Mouse (Mus musculus): ENCODE measurements around the gene Npl. TPM values are rescaled to one million over a fixed set of nuclear protein-coding genes. Genes with fewer than 3 reads are reported as not detected.

Gene Npl
- polyA plus RNA-seq, 2 experiments, result 3.1 to 8.4 TPM

DNA sequence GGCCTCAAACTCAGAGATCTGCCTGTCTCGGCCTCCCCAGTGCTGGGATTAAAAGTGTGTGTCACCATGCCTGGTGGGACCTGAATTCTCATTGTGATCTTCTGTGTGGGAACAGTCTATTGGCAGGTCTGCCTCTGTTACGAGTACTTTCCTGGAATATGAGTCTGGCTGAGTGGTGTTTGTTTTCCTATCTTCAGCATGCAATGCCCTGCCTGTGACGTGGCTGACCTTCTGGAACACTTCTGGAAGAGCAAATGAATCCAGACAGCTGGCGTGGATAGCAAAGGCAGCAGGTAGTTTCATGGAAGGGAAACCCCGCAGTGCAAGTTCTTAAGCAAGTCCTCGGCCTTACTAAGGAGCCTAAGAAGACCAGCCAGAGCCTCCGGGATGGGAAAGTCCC lies 9.9 kb upstream of the Npl start:
- no peaks in the 10 kb centered on the region for H3K36me3 ChIP-seq (replicated peaks; ENCODE audit: control insufficient read depth, insufficient read depth, low read depth)
- H3K9ac ChIP-seq (replicated peaks), result no peak overlapping the region
- ATAC-seq (ENCODE audit: insufficient read depth) (no peak), DNase-seq (ENCODE audit: low read depth in 3 of 3, low spot score in 3 of 3) (no peak)
- whole genome bisulfite sequencing (ENCODE audit: insufficient replicate concordance), result 52% methylated on average over 7 of the region's 7 CpGs
- TF ChIP-seq CTCF (IDR thresholded peaks at IDR 0.05; ENCODE audit: low read depth) (no peak), EP300 (IDR thresholded peaks at IDR 0.05; ENCODE audit: low read depth) (no peak)
- no peaks in the 10 kb centered on the region for H3K4me1 ChIP-seq (replicated peaks; ENCODE audit: control insufficient read depth in 2 of 2, insufficient read depth in 2 of 2, low read length in 1 of 2)
- no peak overlapping the region for H3K4me2 ChIP-seq (ENCODE audit: low read depth)
- H3K27me3 ChIP-seq (ENCODE audit: control insufficient read depth, insufficient read depth, low read length), result no peaks in the 10 kb centered on the region
- H3K9me3 ChIP-seq (ENCODE audit: control insufficient read depth, low read length), result no peaks in the 10 kb centered on the region
- H3K4me3 ChIP-seq (ENCODE audit: insufficient read depth in 1 of 2, low read depth in 2 of 2, low read length in 2 of 2), result no peak overlapping the region
- H3K27ac ChIP-seq, result no peak overlapping the region

DNA sequence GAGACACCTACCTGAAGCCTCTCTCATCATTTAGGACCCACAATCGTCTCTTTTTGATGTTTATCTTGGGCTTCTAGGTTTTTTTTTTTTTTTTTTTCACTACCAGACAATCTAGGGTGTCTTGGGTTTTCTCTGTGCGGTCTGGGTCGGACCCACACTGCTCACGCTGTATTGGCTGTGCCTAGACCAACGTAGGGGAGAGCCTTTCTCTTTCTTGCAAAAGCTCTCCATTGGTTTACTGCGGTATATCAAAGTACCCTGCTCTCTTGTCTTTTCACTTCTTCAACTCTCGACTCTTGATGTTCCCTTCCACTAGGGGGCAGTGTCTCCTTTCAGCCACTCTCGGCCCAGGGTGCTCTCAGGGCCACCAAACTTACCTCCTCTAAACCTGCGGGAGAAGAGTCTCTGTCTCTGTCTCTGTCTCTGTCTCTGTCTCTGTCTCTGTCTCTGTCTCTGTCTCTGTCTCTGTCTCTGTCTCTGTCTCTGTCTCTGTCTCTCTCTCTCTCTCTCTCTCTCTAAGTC lies 9.3 kb upstream of the Npl start:
- Histone ChIP-seq H3K27ac (no peak overlapping the region), H3K27me3 (ENCODE audit: control insufficient read depth, insufficient read depth, low read length) (no peaks in the 10 kb centered on the region), H3K4me1 (replicated peaks; ENCODE audit: control insufficient read depth in 2 of 2, insufficient read depth in 2 of 2, low read length in 1 of 2) (no peaks in the 10 kb centered on the region), H3K4me2 (ENCODE audit: low read depth) (no peak overlapping the region), H3K4me3 (ENCODE audit: insufficient read depth in 1 of 2, low read depth in 2 of 2, low read length in 2 of 2) (no peak overlapping the region), H3K9ac (replicated peaks) (no peak overlapping the region), H3K36me3 (replicated peaks; ENCODE audit: control insufficient read depth, insufficient read depth, low read depth) (no peaks in the 10 kb centered on the region), H3K9me3 (ENCODE audit: control insufficient read depth, low read length) (no peaks in the 10 kb centered on the region)
- 13% methylated on average over 9 of the region's 9 CpGs for WGBS (ENCODE audit: insufficient replicate concordance)
- DNase-seq (ENCODE audit: low read depth in 3 of 3, low spot score in 3 of 3), result peak in 2 of 3 experiments; percentile 30 to 46
- ATAC-seq (ENCODE audit: insufficient read depth), result no peak
- TF ChIP-seq EP300 (IDR thresholded peaks at IDR 0.05; ENCODE audit: low read depth) (no peak), CTCF (IDR thresholded peaks at IDR 0.05; ENCODE audit: low read depth) (peak; percentile 82)

DNA sequence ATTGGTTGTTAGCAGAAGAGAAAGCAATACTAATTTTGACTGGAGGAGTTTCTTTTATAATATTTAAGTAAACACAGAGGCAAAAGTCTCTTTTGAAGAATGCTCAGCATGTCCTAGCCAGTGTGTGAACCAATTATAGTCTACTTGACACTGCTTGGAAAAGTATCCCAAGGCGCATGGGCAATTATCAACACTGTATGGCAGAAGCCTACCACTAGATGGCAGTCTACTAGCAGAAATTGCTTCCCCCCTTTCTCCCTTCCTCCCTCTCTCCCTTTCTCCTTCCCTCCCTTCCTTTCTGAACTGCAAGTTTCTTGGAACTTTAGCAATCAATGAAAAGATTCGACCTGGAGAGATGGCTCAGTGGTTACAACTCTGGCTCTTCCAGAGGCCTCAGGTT lies 7.1 kb upstream of the Npl start:
- 9% methylated on average over 2 of the region's 2 CpGs for WGBS (ENCODE audit: insufficient replicate concordance)

DNA sequence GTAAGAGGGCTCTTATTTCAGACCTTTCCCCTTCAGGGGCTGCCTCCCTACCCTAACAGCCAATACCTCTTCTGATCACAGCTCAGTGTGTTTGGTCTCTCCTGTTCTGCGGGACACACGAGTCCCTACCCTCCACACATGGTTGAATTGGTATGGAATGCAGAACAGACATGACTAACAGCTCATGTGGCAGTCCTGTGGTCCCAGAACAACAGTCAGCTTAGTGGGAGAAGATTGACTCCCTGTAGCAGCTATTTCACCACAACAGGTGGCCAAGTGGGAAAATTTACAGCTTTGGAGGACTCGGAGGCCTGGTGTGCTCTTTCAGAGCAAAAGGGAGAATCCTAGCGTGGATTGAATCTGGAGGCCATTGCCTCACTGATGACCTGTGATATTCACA lies 6.4 kb upstream of the Npl start:
- 67% methylated on average over 4 of the region's 4 CpGs for WGBS (ENCODE audit: insufficient replicate concordance)
- Histone ChIP-seq H3K4me2 (ENCODE audit: low read depth) (no peak overlapping the region), H3K9me3 (ENCODE audit: control insufficient read depth, low read length) (no peaks in the 10 kb centered on the region), H3K9ac (replicated peaks) (no peak overlapping the region), H3K27ac (no peak overlapping the region), H3K4me3 (ENCODE audit: insufficient read depth in 1 of 2, low read depth in 2 of 2, low read length in 2 of 2) (no peak overlapping the region), H3K27me3 (ENCODE audit: control insufficient read depth, insufficient read depth, low read length) (no peaks in the 10 kb centered on the region), H3K4me1 (replicated peaks; ENCODE audit: control insufficient read depth in 2 of 2, insufficient read depth in 2 of 2, low read length in 1 of 2) (no peaks in the 10 kb centered on the region), H3K36me3 (replicated peaks; ENCODE audit: control insufficient read depth, insufficient read depth, low read depth) (no peaks in the 10 kb centered on the region)
- no peak for ATAC-seq (ENCODE audit: insufficient read depth)
- no peak for TF ChIP-seq EP300 (IDR thresholded peaks at IDR 0.05; ENCODE audit: low read depth)
- no peak for TF ChIP-seq CTCF (IDR thresholded peaks at IDR 0.05; ENCODE audit: low read depth)
- no peak for DNase-seq (ENCODE audit: low read depth in 3 of 3, low spot score in 3 of 3)

More for the DNA sequence above, 7.1 kb upstream of the Npl start:
- Histone ChIP-seq H3K4me1 (replicated peaks; ENCODE audit: control insufficient read depth in 2 of 2, insufficient read depth in 2 of 2, low read length in 1 of 2) (no peaks in the 10 kb centered on the region), H3K9me3 (ENCODE audit: control insufficient read depth, low read length) (no peaks in the 10 kb centered on the region), H3K36me3 (replicated peaks; ENCODE audit: control insufficient read depth, insufficient read depth, low read depth) (no peaks in the 10 kb centered on the region), H3K27ac (no peak overlapping the region), H3K4me2 (ENCODE audit: low read depth) (no peak overlapping the region), H3K27me3 (ENCODE audit: control insufficient read depth, insufficient read depth, low read length) (no peaks in the 10 kb centered on the region), H3K4me3 (ENCODE audit: insufficient read depth in 1 of 2, low read depth in 2 of 2, low read length in 2 of 2) (no peak overlapping the region), H3K9ac (replicated peaks) (no peak overlapping the region)
- DNase-seq (ENCODE audit: low read depth in 3 of 3, low spot score in 3 of 3), result peak in 1 of 3 experiments; percentile 10
- no peak for TF ChIP-seq EP300 (IDR thresholded peaks at IDR 0.05; ENCODE audit: low read depth)
- peak; percentile 79 for TF ChIP-seq CTCF (IDR thresholded peaks at IDR 0.05; ENCODE audit: low read depth)
- ATAC-seq (ENCODE audit: insufficient read depth), result no peak

DNA sequence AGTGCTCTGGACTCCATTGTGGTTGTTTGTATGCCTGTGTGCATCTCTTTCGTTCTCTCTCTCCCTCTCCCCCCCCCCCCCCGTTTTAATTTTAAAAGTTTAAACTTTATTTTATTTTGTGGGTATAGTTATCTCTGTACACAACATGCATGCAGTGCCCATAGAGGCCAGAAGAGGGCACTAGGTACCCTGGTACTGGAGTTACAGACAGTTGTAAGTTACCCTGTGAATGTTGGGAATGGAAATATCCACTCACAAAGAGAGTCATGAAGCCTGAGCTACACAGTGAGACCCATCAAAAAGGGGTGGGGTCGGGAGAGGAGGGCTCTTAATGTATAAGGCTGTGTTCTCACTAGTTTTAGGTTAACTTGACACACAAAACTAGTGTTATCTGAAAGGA lies 969 bp upstream of the Npl start:
- DNase-seq (ENCODE audit: low read depth in 3 of 3, low spot score in 3 of 3) (peak in 2 of 3 experiments; percentile 18 to 28), ATAC-seq (ENCODE audit: insufficient read depth) (no peak)
- 22% methylated on average over 3 of the region's 3 CpGs for WGBS (ENCODE audit: insufficient replicate concordance)
- Histone ChIP-seq H3K4me1 (replicated peaks; ENCODE audit: control insufficient read depth in 2 of 2, insufficient read depth in 2 of 2, low read length in 1 of 2) (peaks cover 0 to 5% of the 10 kb centered on the region in 2 experiments; a peak in 1 of 4 replicates), H3K4me2 (ENCODE audit: low read depth) (no peak overlapping the region), H3K9ac (replicated peaks) (no peak overlapping the region), H3K4me3 (ENCODE audit: insufficient read depth in 1 of 2, low read depth in 2 of 2, low read length in 2 of 2) (no peak overlapping the region), H3K27me3 (ENCODE audit: control insufficient read depth, insufficient read depth, low read length) (peaks cover 3% of the 10 kb centered on the region), H3K9me3 (ENCODE audit: control insufficient read depth, low read length) (no peaks in the 10 kb centered on the region), H3K27ac (no peak overlapping the region), H3K36me3 (replicated peaks; ENCODE audit: control insufficient read depth, insufficient read depth, low read depth) (no peaks in the 10 kb centered on the region)
- TF ChIP-seq EP300 (IDR thresholded peaks at IDR 0.05; ENCODE audit: low read depth) (no peak), CTCF (IDR thresholded peaks at IDR 0.05; ENCODE audit: low read depth) (peak; percentile 60)
